Mouse (Mus musculus) olfactory bulb, adult 2 months (tissue): Measurements from ENCODE around the gene Prdm10.

ENCODE experiments used
- CTCF ChIP-seq: fragments of 200-500 bp; IDR thresholded peaks from 2 replicates; pipeline ENCODE4 v1.5.1; 2012; ENCODE audit warnings: low read depth, mild to moderate bottlenecking, low read length, moderate library complexity; ENCODE audit not compliant: insufficient read depth
- POLR2A ChIP-seq: fragments of 200-500 bp; IDR thresholded peaks from 2 replicates; pipeline ENCODE4 v1.6.1; 2012; ENCODE audit warnings: mild to moderate bottlenecking, low read depth, low read length, moderate library complexity; ENCODE audit not compliant: insufficient read depth

GRCm38 (mm10) chr9:31235030-31235429 is 45.3 kb upstream of the Prdm10 start:
- TF ChIP-seq POLR2A (no peak), CTCF (no peak)
